24 mouse cellular contexts compared by ENCODE assay signal in genomic region chr1:40384931-40385545, GRCm38 (mm10). TPM values are rescaled to one million over a fixed set of nuclear protein-coding genes. Genes with fewer than 3 reads are reported as not detected.
"Had no signal": no experiment of that assay in that cellular context is flagged by ENCODE, and none has a peak within 500 bp of the region (broad histone marks: within the 10 kb centered on the region; RNA-seq: fewer than 3 reads in every experiment).

No protein-coding gene starts in this region.

- H3K27ac ChIP-seq: gastrocnemius, adult 2 months; heart, adult 2 months; heart, embryonic 10.5 days; hindbrain, embryonic 13.5 days; hindbrain, embryonic 15.5 days; hindbrain, postnatal 0 days; layer of hippocampus, adult 2 months; left cerebral cortex, adult 2 months; limb, embryonic 10.5 days; limb, embryonic 12.5 days; liver, embryonic 13.5 days had no signal

- H3K4me3 ChIP-seq: gastrocnemius, adult 2 months; heart, adult 2 months; heart, embryonic 10.5 days; heart, embryonic 12.5 days; hindbrain, embryonic 13.5 days; hindbrain, embryonic 15.5 days; layer of hippocampus, adult 2 months; left cerebral cortex, adult 2 months; limb, embryonic 10.5 days; limb, embryonic 12.5 days; liver, embryonic 13.5 days had no signal

- H3K9me3 ChIP-seq: heart, embryonic 10.5 days; hindbrain, embryonic 13.5 days; hindbrain, embryonic 15.5 days; limb, embryonic 10.5 days; limb, embryonic 12.5 days; liver, embryonic 13.5 days had no signal

- H3K4me1 ChIP-seq: heart, embryonic 10.5 days; heart, embryonic 12.5 days; hindbrain, embryonic 13.5 days; hindbrain, embryonic 15.5 days; limb, embryonic 10.5 days; limb, embryonic 12.5 days; liver, embryonic 13.5 days had no signal

- H3K36me3 ChIP-seq: heart, embryonic 10.5 days; heart, embryonic 12.5 days; hindbrain, embryonic 13.5 days; hindbrain, embryonic 15.5 days; limb, embryonic 10.5 days; limb, embryonic 12.5 days; liver, embryonic 13.5 days had no signal

- ATAC-seq: hindbrain, postnatal 0 days; intestine, embryonic 16.5 days had no signal

- H3K9ac ChIP-seq: heart, embryonic 12.5 days; hindbrain, embryonic 13.5 days; hindbrain, embryonic 15.5 days; limb, embryonic 12.5 days; liver, embryonic 13.5 days had no signal

- H3K27me3 ChIP-seq: heart, embryonic 12.5 days; hindbrain, embryonic 13.5 days; hindbrain, embryonic 15.5 days; limb, embryonic 12.5 days; liver, embryonic 13.5 days had no signal

- DNase-seq: gastrocnemius, adult 2 months; gastrocnemius, postnatal 10 days; gastrocnemius, postnatal 25 days; heart, adult 2 months; heart, postnatal 10 days; heart, postnatal 4 days; kidney, adult 11 months; kidney, adult 2 months; kidney, adult 9 months; kidney, postnatal 10 days; kidney, postnatal 25 days; kidney, postnatal 4 days; liver; liver, embryonic 13.5 days had no signal

RNA-seq across cellular contexts. Expression of gene Il1rl1, which starts 44.3 kb away (rescaled TPM):
- polyA plus RNA-seq: hindbrain, embryonic 13.5 days; hindbrain, embryonic 15.5 days had no signal
